Mouse (Mus musculus) kidney, embryonic 14.5 days (tissue): Measurements from ENCODE around the gene Ahsa2. TPM values are rescaled to one million over a fixed set of nuclear protein-coding genes. Genes with fewer than 3 reads are reported as not detected.
"Not testable (repeated sequence)": the region's sequence is repeated elsewhere in the genome, so short reads cannot be mapped to it uniquely, and the experiment has no call there.

Experiments
- ATAC-seq: fragments of 200-750 bp; cut with Nextera tagmentation; 2 replicates; pipeline ENCODE4 v1.8.0; 2017; ENCODE audit warnings: moderate number of reproducible peaks, mild to moderate bottlenecking, moderate TSS enrichment, moderate library complexity; ENCODE audit not compliant: low FRiP score, low TSS enrichment
- H3K27ac ChIP-seq: fragments of 300-500 bp; sonication (generic); 2 replicates; pipeline ENCODE4 v1.5.1; 2014; ENCODE audit warnings: low read depth, mild to moderate bottlenecking, low read length, moderate library complexity, mixed read lengths
- H3K27me3 ChIP-seq: fragments of 300-500 bp; sonication (generic); 2 replicates; pipeline ENCODE4 v1.6.1; 2014; ENCODE audit warnings: mild to moderate bottlenecking, low read length; ENCODE audit not compliant: control insufficient read depth, insufficient read depth
- H3K36me3 ChIP-seq: fragments of 300-500 bp; sonication (generic); 2 replicates; pipeline ENCODE4 v1.6.1; 2014; ENCODE audit warnings: low read length, mixed read lengths; ENCODE audit not compliant: control insufficient read depth, insufficient read depth
- H3K4me1 ChIP-seq: fragments of 300-500 bp; sonication (generic); 2 replicates; pipeline ENCODE4 v1.6.1; 2014; ENCODE audit warnings: low read length, mixed read lengths; ENCODE audit not compliant: control insufficient read depth, insufficient read depth
- H3K4me2 ChIP-seq: fragments of 300-500 bp; sonication (generic); replicated peaks from 2 replicates; pipeline ENCODE4 v1.6.1; 2014; ENCODE audit warnings: low read depth, mild to moderate bottlenecking, low read length
- H3K4me3 ChIP-seq: fragments of 300-500 bp; sonication (generic); 2 replicates; pipeline ENCODE4 v1.5.1; 2014; ENCODE audit warnings: mild to moderate bottlenecking, low read length
- H3K9ac ChIP-seq: fragments of 300-500 bp; sonication (generic); 2 replicates; pipeline ENCODE4 v1.6.1; 2014; ENCODE audit warnings: low read depth, mild to moderate bottlenecking, low read length, moderate library complexity
- H3K9me3 ChIP-seq: fragments of 300-500 bp; sonication (generic); 2 replicates; pipeline ENCODE4 v1.6.1; 2016; ENCODE audit warnings: low read length; ENCODE audit not compliant: control insufficient read depth
- WGBS: fragments of 180-500 bp; shearing (Covaris S2); extraction: QIAGEN DNeasy Blood & Tissue Kit; methylation state at CpG from one replicate; pipeline ENCODE4 v1.1.7; 2014; 5-methylcytosine and 5-hydroxymethylcytosine counted together
- microRNA-seq: library from miRNA; unstranded; fragments of <30 nt; microRNA quantifications from one replicate; pipeline ENCODE4, GENCODE M21; 2016
- polyA plus RNA-seq: library from polyadenylated mRNA; unstranded; fragments of >200 nt; fragmentation: Nextera tagmentation; extraction: Ambion mirVana; gene quantifications from 2 replicates; pipeline ENCODE4 v1.2.1, GENCODE M21; 2014

Gene Ahsa2
- polyA plus RNA-seq, 1 experiment from 2014 or later: 78.7 TPM

DNA sequence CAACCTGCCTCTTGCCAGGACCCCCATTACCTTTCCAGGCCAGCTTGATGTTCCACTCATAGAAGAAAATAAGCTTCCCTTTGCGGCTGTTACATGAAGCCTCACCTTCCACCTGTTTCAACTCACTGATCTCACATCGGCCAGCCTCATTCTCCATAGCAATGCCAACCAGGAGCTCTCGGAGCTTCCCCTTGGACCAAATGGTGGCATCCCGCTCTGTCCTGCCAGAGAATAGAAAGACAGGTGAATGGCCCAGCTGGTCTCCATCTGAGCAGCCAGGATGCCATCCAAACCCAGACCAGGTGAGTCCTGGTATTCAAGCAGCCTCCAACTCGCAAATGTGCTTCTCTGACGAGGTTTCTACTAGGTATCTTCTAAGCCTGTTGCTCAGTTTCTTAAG, 1.2 kb downstream of the Ahsa2 start:
- peak overlapping the region; percentile 92; the same call in 1 of the 2 replicates for H3K9ac ChIP-seq
- no peaks in the 10 kb centered on the region for H3K27me3 ChIP-seq
- peak overlapping the region; percentile 65 for H3K4me2 ChIP-seq
- peak overlapping the region; percentile 88 for H3K4me3 ChIP-seq
- 26% methylated on average over 6 of the region's 6 CpGs for WGBS
- H3K9me3 ChIP-seq: no peaks in the 10 kb centered on the region
- H3K27ac ChIP-seq: peak overlapping the region; percentile 94; the same call in 1 of the 2 replicates
- peaks cover 43% of the 10 kb centered on the region for H3K36me3 ChIP-seq
- H3K4me1 ChIP-seq: peaks cover 15% of the 10 kb centered on the region
- ATAC-seq: no peak

DNA sequence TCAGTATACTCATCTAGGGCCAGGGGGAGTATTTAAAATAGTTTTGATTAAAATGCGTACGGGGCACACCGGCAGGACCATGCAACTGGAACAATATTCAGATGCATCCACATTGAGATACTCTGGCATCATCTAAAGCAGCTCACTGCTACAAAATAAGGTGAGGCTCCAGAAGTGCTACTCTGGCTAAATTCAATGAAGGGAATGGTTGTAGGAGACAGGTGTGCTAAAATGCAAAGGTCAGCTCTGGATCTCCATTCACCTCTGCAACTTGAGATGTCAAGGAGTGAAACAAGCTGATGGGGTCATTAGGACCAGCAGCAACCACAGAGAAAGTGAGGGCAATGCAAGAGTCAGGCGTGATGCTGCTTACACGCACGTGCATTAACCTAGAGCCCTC, 2.6 kb downstream of the Ahsa2 start:
- no peak overlapping the region for H3K4me2 ChIP-seq
- no peak overlapping the region for H3K9ac ChIP-seq
- H3K27ac ChIP-seq: no peak overlapping the region
- peaks cover 15% of the 10 kb centered on the region for H3K4me1 ChIP-seq
- H3K36me3 ChIP-seq: peaks cover 57% of the 10 kb centered on the region
- H3K9me3 ChIP-seq: no peaks in the 10 kb centered on the region
- H3K4me3 ChIP-seq: no peak overlapping the region
- H3K27me3 ChIP-seq: no peaks in the 10 kb centered on the region
- ATAC-seq: no peak
- 68% methylated on average over 6 of the region's 6 CpGs for WGBS

DNA sequence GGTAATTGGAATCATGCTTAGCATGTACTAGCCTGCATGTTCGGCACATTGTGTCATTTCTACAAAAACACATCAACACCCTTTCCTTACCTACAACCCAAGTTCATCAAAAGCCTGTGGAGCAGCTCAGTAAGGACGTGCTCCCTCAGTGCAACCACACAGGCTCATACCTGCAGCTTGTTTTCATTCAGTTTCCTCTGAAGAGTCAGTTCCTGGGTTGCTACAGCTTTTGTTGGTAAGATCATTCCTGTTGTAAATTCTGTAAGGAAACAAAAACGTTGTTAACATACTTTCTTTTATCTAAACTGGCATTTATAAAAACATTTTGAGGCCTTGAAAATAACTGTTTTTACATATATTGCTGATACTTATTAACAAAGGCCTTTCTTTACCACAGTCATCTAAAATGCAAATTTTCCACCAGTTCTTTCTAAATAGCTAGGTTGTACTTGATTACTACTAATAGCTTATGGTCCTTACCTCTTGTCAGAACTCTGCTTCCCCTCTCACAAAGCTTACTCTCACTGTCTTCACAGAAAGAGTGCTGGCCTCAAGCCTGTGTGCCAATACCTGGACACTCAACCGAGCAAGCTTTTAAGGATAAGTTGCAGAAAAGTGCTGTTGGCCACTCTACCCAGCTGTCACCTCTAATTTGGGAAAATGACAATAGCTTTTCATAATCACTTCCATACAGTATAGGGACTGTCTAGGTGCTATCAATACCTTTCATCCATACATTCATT, 5.6 kb downstream of the Ahsa2 start:
- 89% methylated on average over 4 of the region's 4 CpGs for WGBS
- no peak overlapping the region for H3K4me3 ChIP-seq
- no peak overlapping the region for H3K4me2 ChIP-seq
- H3K9me3 ChIP-seq: no peaks in the 10 kb centered on the region
- peaks cover 15% of the 10 kb centered on the region for H3K4me1 ChIP-seq
- no peak for ATAC-seq
- no peak overlapping the region for H3K9ac ChIP-seq
- H3K27ac ChIP-seq: no peak overlapping the region
- H3K36me3 ChIP-seq: peaks cover 87% of the 10 kb centered on the region
- H3K27me3 ChIP-seq: no peaks in the 10 kb centered on the region

DNA sequence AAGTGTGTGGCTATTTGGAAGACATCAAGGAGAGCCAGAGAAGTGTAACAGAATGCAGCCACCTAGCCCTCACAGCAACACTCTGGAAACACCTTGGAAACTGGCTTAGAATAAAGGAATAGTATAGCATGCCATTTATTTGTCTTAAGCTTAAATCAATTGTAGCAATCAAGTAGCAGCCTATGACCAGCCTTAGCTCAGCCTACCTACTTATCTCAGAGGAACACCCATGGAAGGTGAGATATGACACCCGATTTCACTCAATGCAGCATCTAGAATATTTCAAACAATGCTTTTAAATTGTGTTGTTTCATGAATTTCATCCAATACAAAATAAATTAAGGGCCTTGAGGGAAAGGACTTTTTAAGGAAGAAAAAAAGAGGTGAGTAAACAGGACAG, 7.9 kb downstream of the Ahsa2 start:
- Histone ChIP-seq H3K9ac (no peak overlapping the region), H3K4me3 (no peak overlapping the region), H3K36me3 (peaks cover 87% of the 10 kb centered on the region), H3K4me2 (no peak overlapping the region), H3K9me3 (no peaks in the 10 kb centered on the region), H3K27me3 (no peaks in the 10 kb centered on the region), H3K4me1 (no peaks in the 10 kb centered on the region), H3K27ac (no peak overlapping the region)
- 90% methylated on average over 1 of the region's 1 CpGs for WGBS
- no peak for ATAC-seq

DNA sequence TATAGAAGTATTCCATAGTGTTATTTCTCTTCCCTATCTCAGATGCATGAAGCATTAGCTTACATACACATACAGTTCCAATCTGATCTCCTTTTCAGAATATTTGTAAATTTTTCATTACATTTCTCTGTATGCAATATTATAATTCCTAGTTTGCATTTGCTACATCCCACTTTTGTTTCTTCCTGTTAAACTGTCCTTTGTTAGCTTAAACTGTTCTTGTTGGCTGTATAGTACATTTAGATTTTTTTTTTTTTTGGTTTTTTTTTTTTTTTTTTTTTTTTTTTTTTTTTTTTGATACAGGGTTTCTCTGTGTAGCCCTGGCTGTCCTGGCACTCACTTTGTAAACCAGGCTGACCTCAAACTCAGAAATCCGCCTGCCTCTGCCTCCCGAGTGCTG, 32.0 kb downstream of the Ahsa2 start:
- H3K4me2 ChIP-seq, H3K9ac ChIP-seq, H3K9me3 ChIP-seq, H3K27ac ChIP-seq, H3K4me3 ChIP-seq, H3K4me1 ChIP-seq, ATAC-seq, H3K27me3 ChIP-seq: not testable (repeated sequence)
- H3K36me3 ChIP-seq: peaks cover 62% of the 10 kb centered on the region
- WGBS: 97% methylated on average over 2 of the region's 2 CpGs

Small RNAs within 50 kb of the gene (microRNA-seq; reads per million reads assigned to microRNA genes)
- gene Gm47279: not detected

Other genes starting within 250 kb of the Ahsa2 start
- gene Xpo1, start 242.0 kb downstream of the Ahsa2 start, polyA plus RNA-seq: 77.9 and 149 TPM in 2 replicates
- gene Usp34, start 191.1 kb downstream of the Ahsa2 start, polyA plus RNA-seq: 33.9 and 45.5 TPM in 2 replicates
- not detected in 2 replicates for gene 1700093K21Rik, start 23.1 kb upstream of the Ahsa2 start, polyA plus RNA-seq
- gene 0610010F05Rik, start 135.6 kb upstream of the Ahsa2 start, polyA plus RNA-seq: 22.0 and 34.5 TPM in 2 replicates
- 19.9 and 27.1 TPM in 2 replicates for gene Pus10, start 167.6 kb upstream of the Ahsa2 start, polyA plus RNA-seq
- 38.5 and 39.9 TPM in 2 replicates for gene Pex13, start 167.9 kb upstream of the Ahsa2 start, polyA plus RNA-seq